Comparison of ENCODE assay signal across 8 mouse cellular contexts in genomic region chr10:111299591-111299990, GRCm38 (mm10). TPM values are rescaled to one million over a fixed set of nuclear protein-coding genes. Genes with fewer than 3 reads are reported as not detected.
A peak's percentile ranks its signal among the peaks of the same experiment; 100 is the strongest.
DNase-seq lines count a peak whose midpoint lies in the region; ATAC-seq and TF ChIP-seq lines count a peak whose summit lies in the region.

No protein-coding gene starts in this region.

- H3K9me3 ChIP-seq in midbrain, embryonic 12.5 days = no peaks in the 10 kb centered on the region
- H3K9me3 ChIP-seq in midbrain, embryonic 11.5 days (ENCODE audit: control insufficient read depth, low read length) = no peaks in the 10 kb centered on the region
- no peaks in the 10 kb centered on the region for H3K9me3 ChIP-seq in forebrain, embryonic 14.5 days (replicated peaks; ENCODE audit: control insufficient read depth, low read length)

- DNase-seq in gastrocnemius, adult 2 months = no peak
- no peak for DNase-seq in gastrocnemius, postnatal 10 days
- no peak for DNase-seq in midbrain, embryonic 11.5 days (ENCODE audit: low spot score, missing footprints)
- DNase-seq in forebrain, embryonic 14.5 days (ENCODE audit: low spot score) = peak; percentile 17
- DNase-seq in retina, embryonic 14.5 days (ENCODE audit: low spot score) = peak; percentile 45
- no peak for DNase-seq in spleen, adult 18-20 months
- no peak for DNase-seq in urinary bladder, postnatal 10 days (ENCODE audit: low spot score)

- H3K4me1 ChIP-seq in midbrain, embryonic 12.5 days = peaks cover 10% of the 10 kb centered on the region
- H3K4me1 ChIP-seq in midbrain, embryonic 11.5 days (ENCODE audit: control insufficient read depth, insufficient read depth, low read length) = no peaks in the 10 kb centered on the region; the same call in 1 of the 2 replicates
- H3K4me1 ChIP-seq in forebrain, embryonic 14.5 days (ENCODE audit: control insufficient read depth, insufficient read depth, low read length) = peaks cover 6% of the 10 kb centered on the region; the same call in 1 of the 2 replicates

- no peak overlapping the region for H3K9ac ChIP-seq in midbrain, embryonic 12.5 days (replicated peaks)
- H3K9ac ChIP-seq in midbrain, embryonic 11.5 days (ENCODE audit: low read length) = no peak overlapping the region
- H3K9ac ChIP-seq in forebrain, embryonic 14.5 days (ENCODE audit: low read length) = no peak overlapping the region

- peak overlapping the region; percentile 94; the same call in 1 of the 2 replicates for H3K4me3 ChIP-seq in gastrocnemius, adult 2 months
- H3K4me3 ChIP-seq in midbrain, embryonic 12.5 days = no peak overlapping the region
- H3K4me3 ChIP-seq in midbrain, embryonic 11.5 days (ENCODE audit: low read depth, low read length) = no peak overlapping the region
- no peak overlapping the region for H3K4me3 ChIP-seq in forebrain, embryonic 14.5 days (ENCODE audit: low read depth, low read length)

- no peak overlapping the region for H3K27ac ChIP-seq in gastrocnemius, adult 2 months
- H3K27ac ChIP-seq in midbrain, embryonic 12.5 days (replicated peaks) = no peak overlapping the region
- no peak overlapping the region for H3K27ac ChIP-seq in midbrain, embryonic 11.5 days (ENCODE audit: low read depth, low read length)
- H3K27ac ChIP-seq in forebrain, embryonic 14.5 days (ENCODE audit: low read depth, low read length) = no peak overlapping the region

- no peak for ATAC-seq in midbrain, embryonic 12.5 days (ENCODE audit: low FRiP score, low read depth)
- no peak for ATAC-seq in midbrain, embryonic 11.5 days (ENCODE audit: low FRiP score)
- ATAC-seq in forebrain, embryonic 14.5 days = no peak

- TF ChIP-seq CTCF in gastrocnemius, adult 2 months (IDR thresholded peaks at IDR 0.05) = no peak

- 84% methylated on average over 6 of the region's 6 CpGs for WGBS in midbrain, embryonic 12.5 days
- 83% methylated on average over 6 of the region's 6 CpGs for WGBS in midbrain, embryonic 11.5 days
- 82% methylated on average over 6 of the region's 6 CpGs for WGBS in forebrain, embryonic 14.5 days

- no peaks in the 10 kb centered on the region for H3K36me3 ChIP-seq in midbrain, embryonic 12.5 days
- no peaks in the 10 kb centered on the region for H3K36me3 ChIP-seq in midbrain, embryonic 11.5 days (ENCODE audit: control insufficient read depth, insufficient read depth, low read length)
- no peaks in the 10 kb centered on the region for H3K36me3 ChIP-seq in forebrain, embryonic 14.5 days (ENCODE audit: control insufficient read depth, insufficient read depth, low read length)

- H3K4me2 ChIP-seq in midbrain, embryonic 12.5 days (replicated peaks) = peak overlapping the region; percentile 54; the same call in 1 of the 2 replicates
- no peak overlapping the region for H3K4me2 ChIP-seq in midbrain, embryonic 11.5 days
- no peak overlapping the region for H3K4me2 ChIP-seq in forebrain, embryonic 14.5 days (ENCODE audit: low read length)

- no peaks in the 10 kb centered on the region for H3K27me3 ChIP-seq in midbrain, embryonic 12.5 days
- H3K27me3 ChIP-seq in midbrain, embryonic 11.5 days (ENCODE audit: control insufficient read depth, insufficient read depth, low read length) = no peaks in the 10 kb centered on the region
- no peaks in the 10 kb centered on the region for H3K27me3 ChIP-seq in forebrain, embryonic 14.5 days (replicated peaks; ENCODE audit: control insufficient read depth, insufficient read depth, low read length)

- intact Hi-C loops in gastrocnemius, adult 2 months (cut with DNase I) = loop anchor here (2.0 to 5.0 kb wide), 2 partner anchors 173 to 673 kb away; partner anchors contain the start of genes Krr1 and Nap1l1

RNA-seq across cellular contexts. Expression of gene Bbs10, which starts 1.1 kb away (rescaled TPM):
- 1 to 10 TPM; 1.1 to 2.4 TPM for total RNA-seq in gastrocnemius, adult 2 months (2021)
- 1 to 10 TPM; 2.2 to 2.7 TPM for total RNA-seq in gastrocnemius, postnatal 10 days (2021)
- polyA plus RNA-seq in midbrain, embryonic 12.5 days (2016; fragmentation: Nextera tagmentation; extraction: Ambion mirVana) = 7.2 and 7.9 TPM in 2 replicates
- 7.7 and 9.0 TPM in 2 replicates for polyA plus RNA-seq in midbrain, embryonic 11.5 days (2014; fragmentation: Nextera tagmentation; extraction: Ambion mirVana)
- 6.2 and 7.1 TPM in 2 replicates for polyA plus RNA-seq in forebrain, embryonic 14.5 days (2014; fragmentation: Nextera tagmentation; extraction: Ambion mirVana)

Comparison
In these comparisons a context has a peak if more than half of its experiments do, and no peak if none do; other contexts are left out.
1. DNase-seq: peak in forebrain, embryonic 14.5 days (single experiment) and retina, embryonic 14.5 days (single experiment); none in gastrocnemius, adult 2 months (single experiment), gastrocnemius, postnatal 10 days (single experiment), midbrain, embryonic 11.5 days (single experiment), spleen, adult 18-20 months (0 of 2) and urinary bladder, postnatal 10 days (single experiment).